Mouse (Mus musculus) left cerebral cortex, postnatal 25 days (tissue): ENCODE data around the gene Sox6. TPM values are rescaled to one million over a fixed set of nuclear protein-coding genes. Genes with fewer than 3 reads are reported as not detected.

Experiments
- DNase-seq, 2 experiments: peaks; one replicate each; pipeline ENCODE4 v3.0.0; 2022; ENCODE audit warnings: low spot score in 2 of 2, mixed read lengths in 1 of 2
- intact Hi-C: fragments of 180-260 bp; cut with DNase I; formaldehyde crosslinking; loops from one replicate; pipeline ENCODE4 v1.15.1; 2025
- total RNA-seq, 2 experiments: library from RNA; stranded (reverse); gene quantifications; 2 replicates each; pipeline ENCODE4 v1.2.3; 2021

The Sox6 gene
- total RNA-seq, 2 experiments from 2014 or later, result 25.7 to 33.0 TPM

DNA sequence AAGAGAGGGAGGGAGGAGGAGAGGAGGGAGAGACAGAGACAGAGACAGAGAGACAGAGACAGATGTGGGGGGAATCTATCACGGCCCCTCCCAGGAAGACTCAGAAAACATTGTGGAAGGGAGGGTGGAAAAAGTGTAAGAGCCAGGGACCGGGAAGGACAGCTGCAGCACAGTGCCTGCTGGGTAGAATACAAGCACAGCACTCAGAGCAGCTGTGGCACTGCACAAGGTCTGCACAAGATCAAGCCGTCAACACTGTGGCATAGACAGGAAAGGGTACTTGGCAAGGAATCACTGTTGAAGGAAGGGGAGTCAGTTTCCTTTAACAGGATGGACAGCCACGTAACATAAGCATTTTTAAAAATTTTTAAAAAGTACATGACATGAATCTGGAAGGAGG lies 258.4 kb downstream of the Sox6 start:
- no peak for DNase-seq
- intact Hi-C loops, result no loop called here

DNA sequence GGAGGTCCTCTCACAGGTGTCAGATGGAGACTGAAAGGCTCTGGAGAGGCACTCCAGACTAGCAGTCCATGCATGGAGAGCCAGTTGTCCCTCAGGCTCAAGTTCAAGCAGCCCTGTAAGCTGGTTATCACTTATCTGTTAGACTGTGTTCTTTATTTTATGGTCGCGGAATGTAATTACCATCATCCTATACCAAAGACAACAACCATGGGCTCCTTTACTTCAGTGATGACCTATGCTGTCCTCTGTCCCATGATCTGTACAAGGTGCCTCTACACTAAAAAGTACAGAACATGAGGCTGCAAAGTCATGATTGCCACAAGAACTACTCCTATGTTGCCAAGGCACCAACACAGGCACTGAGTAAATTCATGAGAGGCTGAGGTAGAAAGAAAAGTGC lies 259.1 kb downstream of the Sox6 start:
- intact Hi-C loops, result no loop called here
- no peak for DNase-seq

DNA sequence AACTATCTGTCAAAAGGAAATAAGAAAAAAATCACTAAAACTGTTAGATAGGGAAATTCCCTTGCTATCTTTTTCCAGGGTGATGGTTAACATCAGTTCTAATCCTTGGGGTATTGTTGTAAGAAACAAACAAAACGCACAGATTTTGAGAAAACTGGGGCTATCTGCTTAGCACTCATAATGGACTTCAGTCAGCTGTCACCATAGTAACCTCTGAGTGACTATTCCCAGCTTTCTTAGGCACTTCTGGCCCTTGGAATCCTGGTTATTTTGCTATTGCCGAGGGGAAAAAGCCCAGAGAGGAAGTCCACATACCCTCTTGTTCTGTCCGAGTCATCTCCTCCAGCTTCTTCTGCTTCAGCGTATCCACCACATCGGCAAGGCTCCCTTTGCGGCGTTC lies 261.9 kb downstream of the Sox6 start:
- intact Hi-C loops, result no loop called here
- no peak for DNase-seq

DNA sequence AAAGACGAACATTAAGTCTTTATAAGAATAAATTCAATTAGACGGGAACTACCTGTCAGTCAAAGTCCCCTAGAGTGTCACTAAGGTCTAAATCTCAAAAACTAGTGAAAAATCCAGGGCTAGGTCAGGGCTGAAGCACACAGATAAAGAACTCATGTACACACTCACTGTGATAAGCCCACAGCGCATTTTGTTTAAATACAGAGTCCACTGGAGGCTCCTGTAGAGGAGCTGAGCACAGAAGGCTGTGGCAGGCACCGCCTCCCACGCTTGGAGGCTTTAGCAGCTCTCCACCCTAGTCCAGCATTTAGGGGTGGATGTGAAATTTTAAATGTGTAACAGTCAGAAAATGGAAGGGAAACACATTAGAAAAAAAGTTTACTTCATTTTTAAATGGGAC lies 262.3 kb downstream of the Sox6 start:
- DNase-seq, result peak in 1 of 2 experiments; percentile 46
- intact Hi-C loops, result no loop called here

DNA sequence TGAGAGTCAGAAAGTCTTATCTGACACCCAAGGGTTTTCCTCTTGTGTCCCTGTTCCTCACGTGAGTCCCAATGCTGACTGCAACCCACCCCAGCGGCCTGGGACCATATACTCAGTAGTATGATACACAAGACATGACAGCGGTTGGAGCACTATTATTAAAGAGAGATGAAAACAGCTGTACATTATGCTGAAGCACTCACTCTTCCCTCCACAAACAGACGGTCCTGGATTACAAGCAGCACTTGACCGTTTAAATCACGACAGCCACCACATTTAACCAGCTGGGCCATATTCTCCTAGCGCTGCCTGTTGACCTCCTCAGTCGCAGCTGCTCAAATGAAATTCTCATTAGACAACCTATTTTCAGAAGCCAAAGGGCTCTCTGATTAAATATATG lies 272.3 kb downstream of the Sox6 start:
- DNase-seq, result no peak
- intact Hi-C loops, result no loop called here

DNA sequence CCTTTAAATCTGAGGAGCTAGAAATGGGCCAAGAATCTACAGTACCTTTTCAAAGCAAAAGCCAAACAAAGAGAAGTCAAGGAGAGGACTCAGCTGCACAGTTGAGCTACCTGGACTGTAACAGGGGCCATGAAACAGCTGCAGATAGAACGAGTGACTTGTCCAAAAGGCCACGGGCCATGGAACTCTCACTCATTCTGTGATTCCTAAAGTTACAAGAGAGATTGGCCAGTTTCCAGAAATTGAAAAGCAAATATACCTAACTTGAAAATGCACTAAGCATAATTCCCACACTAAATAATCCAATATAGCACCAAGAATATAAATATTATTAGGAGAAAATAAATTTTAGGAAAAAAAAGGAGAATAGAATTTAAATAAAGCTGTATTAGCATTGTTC lies 274.7 kb downstream of the Sox6 start:
- no peak for DNase-seq
- intact Hi-C loops, result no loop called here

DNA sequence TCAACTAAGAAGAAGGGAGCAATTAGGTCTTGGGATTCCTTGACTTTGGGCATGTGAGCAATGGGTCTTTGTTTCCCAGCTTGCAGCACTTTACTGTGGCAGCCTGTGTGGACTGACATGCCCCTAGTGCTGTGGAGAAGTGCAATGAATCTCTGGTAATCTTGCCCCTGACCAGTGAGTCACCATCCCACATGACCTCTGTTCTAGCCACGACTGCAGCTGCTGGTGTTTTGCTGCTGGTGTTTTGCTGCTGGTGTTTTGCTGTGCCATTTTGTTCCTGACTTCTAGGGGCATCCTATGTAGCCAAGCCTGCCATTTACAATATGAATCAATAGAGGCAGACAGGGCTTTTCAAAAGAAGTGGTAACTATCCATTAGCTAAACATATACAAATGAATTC lies 280.4 kb downstream of the Sox6 start:
- no peak for DNase-seq
- intact Hi-C loops, result no loop called here

DNA sequence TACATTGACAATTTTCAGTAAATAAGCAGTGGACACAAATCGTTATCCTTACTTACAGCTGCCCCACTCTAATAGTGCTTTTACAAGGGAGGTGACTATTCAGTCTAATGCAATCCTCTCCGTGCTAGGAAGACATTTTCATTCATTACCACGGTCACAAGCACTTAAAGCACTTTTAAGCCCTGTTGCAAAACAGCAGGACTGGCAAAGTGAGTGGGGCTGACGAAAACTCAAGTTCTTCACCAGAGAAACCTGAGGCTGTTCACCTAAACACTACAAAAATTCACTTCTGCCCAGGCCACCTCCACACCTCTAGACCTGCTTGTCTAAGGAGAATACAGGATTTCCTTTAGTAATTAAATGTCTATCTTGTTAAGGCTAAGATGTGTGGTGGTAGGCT lies 283.3 kb downstream of the Sox6 start:
- intact Hi-C loops, result no loop called here
- DNase-seq, result no peak

DNA sequence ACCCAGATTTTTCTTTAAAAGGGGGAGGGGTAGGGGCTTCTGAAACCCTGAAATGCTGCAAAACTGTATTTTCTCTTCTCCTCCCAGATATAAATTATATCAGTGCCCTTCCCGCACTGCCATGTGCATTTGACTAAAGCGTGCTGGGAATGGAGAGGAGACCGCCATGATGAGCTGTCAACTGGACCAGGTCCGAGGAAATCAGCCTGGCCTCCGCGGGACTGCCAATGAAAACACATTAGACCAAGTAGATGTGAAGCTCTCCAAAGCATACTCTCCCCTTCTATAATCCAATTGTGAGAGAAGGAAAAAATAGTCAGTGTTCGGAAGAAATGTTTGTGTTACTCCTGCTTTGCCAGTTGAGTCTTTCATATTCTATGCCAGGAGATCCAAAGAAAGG lies 284.4 kb downstream of the Sox6 start:
- intact Hi-C loops, result no loop called here
- no peak for DNase-seq

DNA sequence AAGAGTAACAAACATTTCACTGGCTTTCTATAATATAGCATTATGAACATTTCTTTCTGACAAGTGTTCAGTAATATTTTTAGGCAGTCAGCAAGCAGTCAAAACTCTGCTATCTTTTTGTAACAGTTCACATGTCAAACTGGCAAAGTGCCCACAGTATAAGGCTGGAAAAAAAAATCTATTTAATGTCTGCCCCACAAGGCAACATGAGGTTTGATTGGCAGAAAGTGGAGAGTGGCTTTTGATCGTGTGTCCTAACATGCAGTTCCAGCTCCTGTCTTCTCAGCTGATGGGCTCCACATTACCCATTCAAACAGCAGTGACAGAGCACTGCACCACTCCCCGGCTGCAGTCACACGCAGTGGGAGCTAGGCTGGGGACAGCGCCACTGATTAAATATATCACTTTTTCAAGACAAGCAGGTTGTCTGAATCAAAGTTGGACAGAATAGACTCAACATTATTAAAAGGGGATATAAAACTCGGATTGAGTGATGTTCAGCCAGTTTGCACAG lies 286.4 kb downstream of the Sox6 start:
- intact Hi-C loops, result no loop called here
- peak in 1 of 2 experiments; percentile 8 for DNase-seq

DNA sequence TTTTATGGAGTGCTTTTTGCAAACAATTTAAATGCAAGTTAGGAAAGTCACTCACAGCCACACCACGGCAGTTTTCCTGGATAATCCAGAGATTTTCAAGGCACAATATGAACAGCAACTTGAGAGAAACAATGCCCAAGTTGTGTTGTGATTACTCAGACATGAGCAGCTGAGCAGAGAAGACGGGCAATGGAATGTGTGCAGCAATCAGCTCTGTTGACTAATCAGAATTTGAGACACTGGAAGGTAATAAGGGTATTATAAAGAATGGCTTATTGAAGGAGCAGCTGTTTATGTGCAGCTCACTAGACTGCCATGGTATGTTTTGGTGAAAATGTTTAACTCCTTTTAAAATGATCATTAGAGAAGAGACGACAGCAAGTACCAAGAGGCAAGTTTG lies 287.5 kb downstream of the Sox6 start:
- DNase-seq, result no peak
- intact Hi-C loops, result no loop called here

DNA sequence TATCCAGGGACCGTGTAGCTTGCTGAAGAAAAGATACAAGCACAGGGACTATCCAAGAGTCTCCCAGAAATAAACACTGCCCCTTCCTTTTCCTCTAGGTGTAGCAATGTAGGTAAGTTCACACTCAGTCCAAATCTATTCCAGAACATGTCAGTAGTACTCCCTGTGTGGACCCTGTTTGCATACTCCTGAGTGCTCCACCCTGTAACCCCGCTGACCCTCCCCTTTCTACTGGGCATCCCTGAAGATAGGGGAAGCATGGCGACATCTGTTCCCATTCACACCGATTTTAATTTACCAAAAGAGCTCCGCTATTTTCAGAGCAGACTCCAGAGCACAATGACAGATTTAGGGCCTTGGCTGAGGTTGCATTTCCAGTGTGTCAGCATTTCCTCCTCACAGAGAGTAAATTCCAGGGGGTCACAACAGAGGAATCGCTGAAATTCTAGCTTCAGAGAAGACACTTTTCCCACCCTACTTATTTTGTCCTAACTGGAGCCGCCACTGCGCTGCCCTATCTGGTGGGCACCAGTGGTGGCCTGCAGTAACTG lies 288.2 kb downstream of the Sox6 start:
- DNase-seq, result no peak
- intact Hi-C loops, result no loop called here

DNA sequence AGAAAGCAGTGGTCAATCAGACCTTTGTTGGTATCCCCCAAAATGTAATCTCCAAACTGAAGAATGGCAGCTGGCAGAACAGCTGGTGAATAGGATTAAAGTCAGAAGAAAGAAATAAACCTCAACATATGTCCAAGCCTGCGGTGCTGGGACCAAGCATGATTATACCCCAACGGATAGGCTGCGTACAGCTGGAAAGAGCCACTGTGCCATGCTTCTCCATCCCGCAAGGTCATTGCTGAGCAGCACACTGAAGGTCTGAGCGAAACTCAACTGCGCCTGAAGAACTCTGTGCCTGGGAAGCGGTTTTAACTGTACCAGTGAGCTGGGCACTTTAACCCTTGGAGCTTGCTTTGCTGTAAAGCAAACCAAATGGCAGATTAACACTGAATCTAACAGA lies 291.1 kb downstream of the Sox6 start:
- no peak for DNase-seq
- intact Hi-C loops, result no loop called here

DNA sequence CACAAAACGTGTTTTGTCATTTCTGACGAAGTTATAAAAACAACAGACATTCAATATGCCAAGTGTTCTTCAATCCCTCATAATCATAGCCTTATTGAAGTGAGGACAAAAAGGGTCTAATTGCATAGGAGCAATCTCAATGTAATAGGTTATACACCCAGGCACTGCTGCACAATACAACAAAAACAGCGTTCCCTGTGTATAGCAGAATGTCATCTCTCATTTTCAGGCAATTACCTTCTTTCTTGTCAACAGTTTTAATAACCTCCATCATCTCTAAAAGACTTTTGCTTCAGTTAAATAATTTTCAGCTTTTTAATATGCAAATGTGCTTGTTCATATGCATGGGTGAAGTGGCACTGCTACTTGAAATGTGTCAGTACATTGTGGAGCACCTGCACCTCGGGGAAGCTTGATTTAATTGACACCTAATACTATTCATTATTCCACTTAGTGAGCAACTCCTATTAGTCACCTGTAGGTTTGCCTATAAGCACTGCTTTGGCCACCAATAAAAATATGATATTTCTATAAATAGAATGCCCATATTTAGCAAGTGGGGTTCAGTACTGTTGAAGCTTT lies 292.8 kb downstream of the Sox6 start:
- intact Hi-C loops, result no loop called here

DNA sequence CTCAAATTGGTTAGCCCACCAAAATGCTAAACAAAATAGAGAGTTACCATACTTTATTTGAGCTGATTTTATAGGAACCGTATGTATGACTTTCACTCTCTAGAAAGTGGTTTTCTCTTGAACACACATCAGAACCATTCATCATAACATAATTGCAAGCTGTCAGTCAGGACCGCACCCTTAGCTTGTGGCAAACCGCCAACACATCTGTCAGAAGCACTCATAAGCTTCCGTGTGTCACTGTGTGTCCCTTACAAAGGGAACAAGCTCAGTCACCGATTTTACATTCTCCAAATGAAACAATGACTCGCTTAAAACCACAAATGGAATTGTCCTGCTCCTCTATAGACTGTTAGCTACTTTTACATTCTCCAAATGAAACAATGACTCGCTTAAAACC lies 304.5 kb downstream of the Sox6 start:
- intact Hi-C loops, result no loop called here
- no peak for DNase-seq

More for the DNA sequence above, 292.8 kb downstream of the Sox6 start:
- DNase-seq, result no peak

DNA sequence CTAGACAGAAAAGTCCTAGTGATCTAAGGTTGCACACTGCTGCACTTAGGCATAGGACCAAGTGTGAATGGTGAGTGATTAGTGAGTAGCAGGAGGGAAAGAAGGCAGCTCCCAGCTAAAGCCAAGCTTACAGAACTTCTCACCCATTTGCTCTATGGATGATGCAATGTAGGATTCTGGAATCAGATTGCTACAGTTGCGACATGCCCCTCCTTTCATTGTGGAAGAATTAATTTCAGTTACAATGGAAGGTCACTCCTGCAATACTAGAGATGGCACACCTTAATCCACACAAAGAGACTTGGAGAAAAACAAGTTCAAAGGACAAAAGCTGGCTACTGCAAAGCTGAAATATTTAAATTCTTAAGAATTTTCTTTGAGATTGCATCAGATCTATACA lies 305.8 kb downstream of the Sox6 start:
- intact Hi-C loops, result no loop called here
- DNase-seq, result no peak

DNA sequence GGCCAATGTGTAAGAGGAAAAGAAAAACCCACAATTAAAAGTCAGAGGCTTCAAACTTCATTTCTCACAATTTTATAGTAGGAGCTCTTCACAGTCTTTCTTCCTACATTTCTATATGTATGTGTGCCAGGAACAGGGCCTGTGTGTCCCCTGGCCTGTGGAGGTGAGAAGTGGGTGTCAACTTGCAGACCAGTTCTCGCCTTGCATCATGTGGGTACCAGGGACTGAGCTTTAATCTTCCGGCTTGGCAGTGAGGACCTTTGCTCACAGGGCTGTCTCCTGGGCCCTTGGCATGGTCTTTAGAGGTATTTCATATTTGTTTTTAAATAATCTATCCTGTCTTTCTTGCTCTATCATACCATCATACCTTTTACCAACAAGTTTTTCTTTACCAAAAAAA lies 311.8 kb downstream of the Sox6 start:
- intact Hi-C loops, result no loop called here
- no peak for DNase-seq

DNA sequence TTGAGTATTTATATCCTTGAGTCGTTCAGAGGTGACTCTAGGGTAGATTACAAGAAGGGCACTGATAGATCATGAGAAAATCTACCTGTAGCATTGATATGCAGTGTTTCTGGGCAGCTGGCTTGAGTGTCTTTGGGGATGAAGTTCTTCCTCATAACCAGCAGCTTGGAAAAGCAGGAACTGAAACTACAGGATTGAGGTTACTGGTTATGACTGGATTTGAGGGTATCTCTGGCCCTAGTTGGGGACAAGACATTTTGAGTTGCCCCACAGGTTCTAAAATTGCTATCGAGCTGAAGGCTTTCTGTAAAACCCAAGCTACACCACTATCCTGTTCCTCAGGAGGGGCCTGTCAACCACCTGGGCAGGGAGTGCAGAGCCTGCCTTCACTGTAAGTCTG lies 314.2 kb downstream of the Sox6 start:
- no peak for DNase-seq
- intact Hi-C loops, result no loop called here

DNA sequence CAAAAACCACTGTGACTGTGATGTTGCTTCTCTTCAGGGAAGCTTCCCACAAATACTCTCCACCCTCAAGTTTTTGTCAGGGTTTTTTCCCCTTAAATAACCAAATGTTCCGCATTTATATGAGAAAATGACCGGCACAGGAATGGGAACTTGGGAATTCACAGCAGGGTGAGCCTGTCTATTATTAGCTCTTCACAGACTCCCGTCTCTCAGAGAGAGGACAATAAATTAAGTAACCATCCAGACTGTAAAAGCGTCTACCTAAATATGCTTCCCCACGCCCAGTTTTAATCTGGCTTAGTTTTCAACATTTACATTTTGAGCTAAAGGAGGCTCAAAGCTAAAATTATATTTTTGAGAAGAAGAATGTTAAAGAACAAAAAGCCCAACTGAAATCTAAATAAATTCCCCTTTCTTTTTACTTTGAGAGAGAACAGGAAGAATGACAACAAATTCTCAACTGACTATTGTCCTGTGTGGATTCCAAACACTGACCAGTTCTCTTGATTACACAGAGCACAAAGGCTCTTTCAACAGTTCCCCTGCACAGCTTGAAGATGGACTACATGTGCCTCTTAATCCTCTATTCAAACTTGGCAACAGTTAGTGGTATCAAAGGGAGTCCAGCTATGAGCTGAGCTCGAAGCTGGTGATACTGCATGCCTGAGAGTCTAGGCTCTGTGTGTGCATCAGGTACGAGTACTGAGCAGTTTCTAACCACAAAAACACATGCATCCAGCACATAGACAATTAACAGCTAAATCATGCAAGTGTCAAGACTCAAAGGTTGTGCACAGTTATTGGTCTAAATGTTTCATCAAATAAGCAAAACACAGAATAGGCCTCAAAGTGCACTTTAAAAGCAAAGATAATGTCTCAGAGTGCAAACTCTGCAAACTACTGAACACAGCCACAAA lies 316.7 kb downstream of the Sox6 start:
- intact Hi-C loops, result no loop called here
- peak in 1 of 2 experiments; percentile 28 for DNase-seq

DNA sequence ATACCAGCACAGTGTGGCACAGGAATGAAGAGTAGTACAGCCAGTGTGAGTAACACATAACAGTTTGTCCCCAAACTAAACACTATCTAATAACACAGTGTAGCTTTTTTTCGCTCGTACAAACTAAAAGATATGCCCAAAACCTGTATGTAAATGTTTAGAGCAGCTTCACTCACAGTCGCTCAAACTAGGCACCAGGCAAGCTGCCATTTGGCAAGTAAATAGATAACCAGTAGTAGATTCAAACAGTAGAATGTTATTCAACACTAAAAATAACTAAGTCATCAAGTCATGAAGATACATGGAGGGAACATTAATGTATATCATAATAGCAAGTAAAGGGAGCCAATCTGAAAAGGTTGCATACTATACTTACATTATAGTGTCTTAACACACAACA lies 318.8 kb downstream of the Sox6 start:
- DNase-seq, result no peak
- intact Hi-C loops, result no loop called here

DNA sequence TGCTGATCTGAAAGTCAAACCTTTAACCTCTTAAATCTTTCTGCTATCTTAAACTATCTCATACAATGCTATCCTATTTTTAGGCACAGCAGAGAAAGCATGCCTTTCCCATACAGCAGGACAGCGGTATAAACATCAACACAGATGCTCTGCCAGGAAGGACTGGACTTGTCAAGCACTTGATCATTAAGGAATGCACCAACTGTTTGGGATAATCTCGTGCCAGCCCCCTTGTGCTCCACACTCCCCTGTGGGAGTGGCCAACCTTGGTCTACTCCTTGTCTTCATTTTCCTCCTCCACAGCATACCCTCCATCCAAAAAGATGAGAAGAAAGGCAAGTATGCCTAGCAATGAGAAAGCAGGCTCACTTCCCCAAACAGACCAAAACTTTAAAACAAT lies 332.5 kb downstream of the Sox6 start:
- intact Hi-C loops, result no loop called here

More for the DNA sequence above, 332.5 kb downstream of the Sox6 start:
- DNase-seq, result no peak
